Mouse (Mus musculus): ENCODE results near the gene Gdpd5. TPM values are rescaled to one million over a fixed set of nuclear protein-coding genes. Genes with fewer than 3 reads are reported as not detected.

Gdpd5 gene
- total and polyA plus RNA-seq, 3 experiments, result 0.15 to 0.26 TPM; not detected in 1

DNA sequence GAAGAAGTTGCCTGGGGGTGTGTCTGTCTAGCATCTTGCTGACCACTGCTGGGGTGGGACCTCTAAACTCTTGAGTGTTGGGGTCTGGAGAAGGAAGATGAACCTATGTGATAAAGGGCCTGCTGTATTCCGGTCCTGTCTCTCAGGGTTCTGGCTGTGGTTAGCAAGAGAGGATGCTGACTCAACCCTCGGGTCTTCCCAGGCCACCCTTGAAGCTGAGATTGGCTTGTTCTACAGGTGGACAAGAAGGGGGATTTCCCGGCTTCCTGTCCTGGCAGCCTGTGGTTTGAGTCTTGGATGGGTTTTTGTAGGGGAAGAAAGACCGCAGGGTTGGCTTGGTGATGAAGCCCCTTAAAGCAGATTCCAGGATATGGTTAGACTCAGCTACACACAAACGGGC lies 47.6 kb downstream of the Gdpd5 start:
- TF ChIP-seq CHD2 (IDR thresholded peaks at IDR 0.05; ENCODE audit: low read length), result no peak
- Histone ChIP-seq H3K9ac (ENCODE audit: control insufficient read depth, low read depth, low read length, poor library complexity, severe bottlenecking) (no peak overlapping the region), H3K9me3 (replicated peaks; ENCODE audit: insufficient read depth, low read length) (no peaks in the 10 kb centered on the region), H3K27ac (ENCODE audit: control insufficient read depth, low read depth, low read length) (no peak overlapping the region), H3K4me1 (ENCODE audit: control insufficient read depth in 1 of 2, insufficient read depth in 2 of 2, low read length in 2 of 2) (no peaks in the 10 kb centered on the region), H3K4me3 (ENCODE audit: control insufficient read depth in 1 of 2, insufficient read depth in 1 of 2, low read depth in 2 of 2, low read length in 2 of 2) (no peak overlapping the region), H3K36me3 (ENCODE audit: control insufficient read depth in 1 of 2, insufficient read depth in 2 of 2, low read length in 2 of 2) (no peaks in the 10 kb centered on the region), H3K27me3 (ENCODE audit: control insufficient read depth in 1 of 2, insufficient read depth in 2 of 2, low read length in 2 of 2) (peaks cover 0 to 7% of the 10 kb centered on the region in 2 experiments; a peak in 3 of 4 replicates), H3K79me2 (ENCODE audit: control insufficient read depth, insufficient read depth, low read length, poor library complexity) (no peaks in the 10 kb centered on the region)
- DNase-seq (ENCODE audit: low read depth, low spot score), result no peak

DNA sequence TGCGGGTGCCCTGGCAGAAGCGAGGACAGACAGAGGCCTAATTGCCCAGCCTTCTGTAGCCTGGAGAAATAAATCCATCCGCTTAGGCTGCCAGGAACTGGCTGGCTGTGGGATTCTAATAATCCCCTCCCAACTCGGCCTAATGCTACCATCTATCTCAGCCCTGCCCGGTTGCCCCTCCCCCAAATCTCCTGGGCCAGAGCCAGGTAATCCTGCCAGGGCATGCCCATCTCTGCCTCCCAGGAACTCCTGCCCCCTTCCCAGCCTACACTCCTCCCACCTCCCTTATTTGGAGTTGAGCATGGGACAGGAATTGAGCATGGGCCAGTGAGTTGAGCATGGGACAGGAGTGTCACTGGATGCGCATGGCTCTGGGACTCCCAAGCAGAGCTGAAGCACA lies 48.6 kb downstream of the Gdpd5 start:
- H3K9ac ChIP-seq (ENCODE audit: control insufficient read depth, low read depth, low read length, poor library complexity, severe bottlenecking), result no peak overlapping the region
- no peaks in the 10 kb centered on the region for H3K4me1 ChIP-seq (ENCODE audit: control insufficient read depth in 1 of 2, insufficient read depth in 2 of 2, low read length in 2 of 2)
- no peak overlapping the region for H3K4me3 ChIP-seq (ENCODE audit: control insufficient read depth in 1 of 2, insufficient read depth in 1 of 2, low read depth in 2 of 2, low read length in 2 of 2)
- H3K36me3 ChIP-seq (ENCODE audit: control insufficient read depth in 1 of 2, insufficient read depth in 2 of 2, low read length in 2 of 2), result no peaks in the 10 kb centered on the region
- DNase-seq (ENCODE audit: low read depth, low spot score), result no peak
- H3K27me3 ChIP-seq (ENCODE audit: control insufficient read depth in 1 of 2, insufficient read depth in 2 of 2, low read length in 2 of 2), result peaks cover 0 to 5% of the 10 kb centered on the region in 2 experiments; a peak in 3 of 4 replicates
- no peak overlapping the region for H3K27ac ChIP-seq (ENCODE audit: control insufficient read depth, low read depth, low read length)
- H3K79me2 ChIP-seq (ENCODE audit: control insufficient read depth, insufficient read depth, low read length, poor library complexity), result no peaks in the 10 kb centered on the region
- no peaks in the 10 kb centered on the region for H3K9me3 ChIP-seq (replicated peaks; ENCODE audit: insufficient read depth, low read length)
- TF ChIP-seq E2F4 (IDR thresholded peaks at IDR 0.05; ENCODE audit: borderline replicate concordance, low read depth, low read length) (no peak), JUND (IDR thresholded peaks at IDR 0.05; ENCODE audit: low read depth, low read length) (no peak), ZMIZ1 (IDR thresholded peaks at IDR 0.05; ENCODE audit: low read depth, low read length) (no peak), MXI1 (IDR thresholded peaks at IDR 0.05; ENCODE audit: low read depth, low read length) (no peak), ZKSCAN1 (IDR thresholded peaks at IDR 0.05; ENCODE audit: low read depth, low read length) (no peak), POLR2A (IDR thresholded peaks at IDR 0.05; ENCODE audit: control insufficient read depth in 1 of 2, insufficient read depth in 1 of 2, low read depth in 1 of 2, low read length in 2 of 2, poor library complexity in 1 of 2) (no peak), ETS1 (IDR thresholded peaks at IDR 0.05; ENCODE audit: low read depth, low read length) (no peak)

DNA sequence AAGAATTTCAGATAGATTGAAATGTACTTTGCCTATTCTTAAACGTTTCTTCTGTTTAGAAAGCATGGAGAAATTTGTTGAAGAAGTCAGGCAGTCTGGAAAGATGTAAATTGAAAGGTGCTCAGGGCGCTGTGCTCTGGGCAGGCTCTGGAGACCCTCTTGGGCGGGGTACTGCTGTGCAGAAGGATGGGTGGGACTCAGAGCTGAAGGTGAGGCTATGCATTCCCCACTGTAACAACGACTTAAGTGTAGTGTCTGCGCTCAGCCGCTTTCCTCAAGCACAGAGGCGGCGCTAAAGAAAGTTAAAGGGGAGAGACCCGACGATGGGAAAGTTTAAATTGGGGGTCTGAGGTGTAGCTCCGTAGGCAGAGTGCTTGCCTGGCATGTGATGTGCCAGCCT lies 49.0 kb downstream of the Gdpd5 start:
- Histone ChIP-seq H3K4me1 (ENCODE audit: control insufficient read depth in 1 of 2, insufficient read depth in 2 of 2, low read length in 2 of 2) (no peaks in the 10 kb centered on the region), H3K27ac (ENCODE audit: control insufficient read depth, low read depth, low read length) (no peak overlapping the region), H3K9ac (ENCODE audit: control insufficient read depth, low read depth, low read length, poor library complexity, severe bottlenecking) (no peak overlapping the region), H3K4me3 (ENCODE audit: control insufficient read depth in 1 of 2, insufficient read depth in 1 of 2, low read depth in 2 of 2, low read length in 2 of 2) (no peak overlapping the region), H3K79me2 (ENCODE audit: control insufficient read depth, insufficient read depth, low read length, poor library complexity) (no peaks in the 10 kb centered on the region), H3K36me3 (ENCODE audit: control insufficient read depth in 1 of 2, insufficient read depth in 2 of 2, low read length in 2 of 2) (no peaks in the 10 kb centered on the region), H3K9me3 (replicated peaks; ENCODE audit: insufficient read depth, low read length) (no peaks in the 10 kb centered on the region), H3K27me3 (ENCODE audit: control insufficient read depth in 1 of 2, insufficient read depth in 2 of 2, low read length in 2 of 2) (peaks cover 0 to 4% of the 10 kb centered on the region in 2 experiments; a peak in 3 of 4 replicates)
- TF ChIP-seq ZNF384 (IDR thresholded peaks at IDR 0.05; ENCODE audit: low read depth, low read length) (no peak), SIN3A (IDR thresholded peaks at IDR 0.05; ENCODE audit: low read length) (no peak), TAL1 (IDR thresholded peaks at IDR 0.05; ENCODE audit: low read length) (no peak), MAZ (IDR thresholded peaks at IDR 0.05; ENCODE audit: low read depth, low read length) (no peak), ELF1 (IDR thresholded peaks at IDR 0.05; ENCODE audit: low read depth, low read length) (no peak), USF1 (IDR thresholded peaks at IDR 0.05; ENCODE audit: low read depth, low read length) (no peak), MXI1 (IDR thresholded peaks at IDR 0.05; ENCODE audit: low read depth, low read length) (no peak), MAFK (IDR thresholded peaks at IDR 0.05; ENCODE audit: borderline replicate concordance, low read depth, low read length) (no peak), POLR2AphosphoS5 (IDR thresholded peaks at IDR 0.05; ENCODE audit: borderline replicate concordance, low read depth, low read length) (no peak), RCOR1 (IDR thresholded peaks at IDR 0.05; ENCODE audit: low read depth, low read length) (no peak), E2F4 (IDR thresholded peaks at IDR 0.05; ENCODE audit: borderline replicate concordance, low read depth, low read length) (no peak), NELFE (IDR thresholded peaks at IDR 0.05; ENCODE audit: low read depth, low read length) (no peak)
- no peak for DNase-seq (ENCODE audit: low read depth, low spot score)
